Mouse (Mus musculus): ENCODE data around the gene Ier5. TPM values are rescaled to one million over a fixed set of nuclear protein-coding genes. Genes with fewer than 3 reads are reported as not detected.

Gene Ier5
- total and polyA plus RNA-seq, 3 experiments = 7.2 to 7.4 TPM; not detected in 1

DNA sequence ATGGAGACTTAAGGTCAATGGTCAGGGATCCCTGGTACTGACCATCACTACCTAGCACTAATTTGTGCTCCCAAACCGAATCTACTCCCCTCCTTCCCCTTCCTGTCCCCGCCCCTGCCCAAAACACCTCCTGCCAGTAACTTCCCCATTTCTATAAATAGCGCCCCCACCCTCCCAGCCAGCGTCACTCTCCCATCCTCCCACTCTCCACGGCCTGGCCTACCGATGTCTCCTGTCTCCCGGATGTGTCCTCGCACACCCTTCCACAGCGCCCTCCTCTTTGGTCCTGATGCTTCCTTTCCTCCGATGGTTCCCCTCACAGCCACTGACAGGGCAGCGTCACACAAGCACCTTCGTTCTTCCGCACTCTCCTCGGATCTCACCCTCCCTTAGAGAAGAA, 39.9 kb downstream of the Ier5 start (continued):
- TF ChIP-seq MYB (IDR thresholded peaks at IDR 0.05; ENCODE audit: low read depth, low read length) (no peak), TCF12 (IDR thresholded peaks at IDR 0.05; ENCODE audit: low read depth, low read length) (peak; percentile 12; the same call in 1 of the 2 replicates), CTCF (IDR thresholded peaks at IDR 0.05 in 2 of 3, conservative IDR thresholded peaks at IDR 0.05 in 1 of 3; ENCODE audit: control insufficient read depth in 1 of 3, insufficient read depth in 1 of 3, low read depth in 2 of 3, low read length in 3 of 3, poor library complexity in 1 of 3, severe bottlenecking in 1 of 3) (no peak)

GRCm38 (mm10) chr1:155058099-155059012, 41.1 kb downstream of the Ier5 start:
- TF ChIP-seq USF2 (IDR thresholded peaks at IDR 0.05; ENCODE audit: borderline replicate concordance in 1 of 2, insufficient read depth in 1 of 2, low read depth in 1 of 2, low read length in 2 of 2) (no peak), MAX (IDR thresholded peaks at IDR 0.05; ENCODE audit: low read length) (no peak), MYB (IDR thresholded peaks at IDR 0.05; ENCODE audit: low read depth, low read length) (no peak), E2F4 (IDR thresholded peaks at IDR 0.05; ENCODE audit: borderline replicate concordance, low read depth, low read length) (no peak), POLR2AphosphoS5 (IDR thresholded peaks at IDR 0.05; ENCODE audit: borderline replicate concordance, low read depth, low read length) (no peak), UBTF (IDR thresholded peaks at IDR 0.05; ENCODE audit: borderline replicate concordance, insufficient read depth, low read depth, low read length) (no peak), BHLHE40 (IDR thresholded peaks at IDR 0.05; ENCODE audit: borderline replicate concordance, low read depth, low read length) (no peak), USF1 (IDR thresholded peaks at IDR 0.05; ENCODE audit: low read depth, low read length) (no peak), MXI1 (IDR thresholded peaks at IDR 0.05; ENCODE audit: low read depth, low read length) (no peak), JUND (IDR thresholded peaks at IDR 0.05; ENCODE audit: low read depth, low read length) (no peak), NELFE (IDR thresholded peaks at IDR 0.05; ENCODE audit: low read depth, low read length) (no peak), ZKSCAN1 (IDR thresholded peaks at IDR 0.05; ENCODE audit: low read depth, low read length) (no peak), MAZ (IDR thresholded peaks at IDR 0.05; ENCODE audit: low read depth, low read length) (no peak), CTCF (IDR thresholded peaks at IDR 0.05 in 2 of 3, conservative IDR thresholded peaks at IDR 0.05 in 1 of 3; ENCODE audit: control insufficient read depth in 1 of 3, insufficient read depth in 1 of 3, low read depth in 2 of 3, low read length in 3 of 3, poor library complexity in 1 of 3, severe bottlenecking in 1 of 3) (no peak), CHD1 (IDR thresholded peaks at IDR 0.05; ENCODE audit: low read depth, low read length) (no peak), MYC (IDR thresholded peaks at IDR 0.05; ENCODE audit: low read depth, low read length) (no peak), TBP (IDR thresholded peaks at IDR 0.05; ENCODE audit: low read depth, low read length) (no peak), POLR2A (IDR thresholded peaks at IDR 0.05; ENCODE audit: control insufficient read depth in 1 of 2, insufficient read depth in 1 of 2, low read depth in 1 of 2, low read length in 2 of 2, poor library complexity in 1 of 2) (no peak)
- DNase-seq (ENCODE audit: low read depth, low spot score) = no peak
- Histone ChIP-seq H3K4me1 (ENCODE audit: control insufficient read depth in 1 of 2, insufficient read depth in 2 of 2, low read length in 2 of 2) (peaks cover 6 to 22% of the 10 kb centered on the region in 2 experiments), H3K36me3 (ENCODE audit: control insufficient read depth in 1 of 2, insufficient read depth in 2 of 2, low read length in 2 of 2) (peaks cover 0 to 9% of the 10 kb centered on the region in 2 experiments; a peak in 2 of 4 replicates), H3K9ac (ENCODE audit: control insufficient read depth, low read depth, low read length, poor library complexity, severe bottlenecking) (no peak overlapping the region), H3K9me3 (replicated peaks; ENCODE audit: insufficient read depth, low read length) (no peaks in the 10 kb centered on the region), H3K4me3 (ENCODE audit: control insufficient read depth in 1 of 2, insufficient read depth in 1 of 2, low read depth in 2 of 2, low read length in 2 of 2) (no peak overlapping the region), H3K27ac (ENCODE audit: control insufficient read depth, low read depth, low read length) (no peak overlapping the region), H3K79me2 (ENCODE audit: control insufficient read depth, insufficient read depth, low read length, poor library complexity) (no peaks in the 10 kb centered on the region), H3K27me3 (ENCODE audit: control insufficient read depth in 1 of 2, insufficient read depth in 2 of 2, low read length in 2 of 2) (no peaks in the 10 kb centered on the region)

Measured in MEL (cell line).